Mouse (Mus musculus): ENCODE data around the gene Myh3. TPM values are rescaled to one million over a fixed set of nuclear protein-coding genes. Genes with fewer than 3 reads are reported as not detected.

The Myh3 gene
- polyA plus RNA-seq, 1 experiment from 2014 or later, result 0.06 TPM

DNA sequence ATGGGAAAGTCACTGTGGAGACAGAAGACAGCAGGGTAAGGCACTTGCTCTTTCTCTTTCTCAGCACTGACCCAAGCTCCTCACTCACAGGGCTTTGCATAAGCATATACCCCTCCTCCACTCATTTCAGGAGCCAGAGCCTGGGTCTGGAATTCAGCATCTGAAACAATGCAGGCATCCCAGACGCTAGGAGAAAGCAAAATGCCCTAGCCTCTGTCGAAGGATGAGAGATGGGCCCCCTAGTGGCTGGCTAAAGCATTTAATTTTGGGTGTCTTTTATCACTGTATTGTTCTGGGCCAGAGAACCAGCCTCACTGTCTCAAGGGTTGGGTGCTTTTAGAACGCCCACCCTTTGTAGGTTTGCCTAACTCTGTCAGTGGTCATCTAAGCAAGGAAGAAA lies 2.1 kb downstream of the Myh3 start:
- TF ChIP-seq EP300 (IDR thresholded peaks at IDR 0.05; ENCODE audit: low read depth) (no peak), CTCF (IDR thresholded peaks at IDR 0.05; ENCODE audit: low read depth) (peak; percentile 77)
- 4% methylated on average over 3 of the region's 3 CpGs for WGBS (ENCODE audit: insufficient replicate concordance)
- Histone ChIP-seq H3K4me2 (ENCODE audit: low read depth, low read length) (no peak overlapping the region), H3K36me3 (replicated peaks; ENCODE audit: insufficient read depth, low read length) (no peaks in the 10 kb centered on the region), H3K9me3 (ENCODE audit: low read length) (no peaks in the 10 kb centered on the region), H3K27ac (ENCODE audit: low read depth) (no peak overlapping the region), H3K27me3 (ENCODE audit: insufficient read depth, low read length) (peaks cover 15% of the 10 kb centered on the region), H3K9ac (replicated peaks) (no peak overlapping the region), H3K4me1 (ENCODE audit: insufficient read depth) (no peaks in the 10 kb centered on the region), H3K4me3 (ENCODE audit: low read depth, low read length) (no peak overlapping the region)
- peak; percentile 58 for DNase-seq
- ATAC-seq, result peak; percentile 44; the same call in 1 of the 2 replicates

DNA sequence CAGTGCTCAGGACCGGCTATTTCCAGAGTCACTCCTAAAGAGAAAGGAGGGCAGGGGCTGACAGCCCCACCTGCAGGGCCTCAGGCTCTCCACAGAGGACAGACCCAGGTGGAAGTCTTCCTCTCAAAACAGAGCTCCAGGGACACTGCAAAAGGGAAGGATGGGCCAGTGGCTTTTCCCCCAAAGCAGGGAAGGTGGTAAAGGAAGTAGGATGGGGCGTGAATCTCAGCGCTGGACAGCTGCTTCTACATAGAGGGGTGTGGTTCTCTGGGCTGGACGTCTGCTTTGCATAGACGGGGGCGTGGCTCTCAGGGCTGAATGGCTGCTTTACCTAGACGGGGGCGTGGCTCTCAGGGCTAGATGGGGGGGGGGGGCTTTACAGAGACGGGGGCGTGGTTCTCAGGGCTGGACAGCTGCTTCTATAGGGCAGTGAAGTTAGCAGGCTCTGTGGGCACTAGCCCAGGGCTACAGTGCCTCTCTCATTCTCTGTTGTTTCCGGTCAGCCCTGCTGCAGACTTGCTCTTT lies 3.1 kb downstream of the Myh3 start:
- TF ChIP-seq CTCF (IDR thresholded peaks at IDR 0.05; ENCODE audit: low read depth), result no peak
- H3K9ac ChIP-seq (replicated peaks), result no peak overlapping the region
- peak; percentile 67 for DNase-seq

DNA sequence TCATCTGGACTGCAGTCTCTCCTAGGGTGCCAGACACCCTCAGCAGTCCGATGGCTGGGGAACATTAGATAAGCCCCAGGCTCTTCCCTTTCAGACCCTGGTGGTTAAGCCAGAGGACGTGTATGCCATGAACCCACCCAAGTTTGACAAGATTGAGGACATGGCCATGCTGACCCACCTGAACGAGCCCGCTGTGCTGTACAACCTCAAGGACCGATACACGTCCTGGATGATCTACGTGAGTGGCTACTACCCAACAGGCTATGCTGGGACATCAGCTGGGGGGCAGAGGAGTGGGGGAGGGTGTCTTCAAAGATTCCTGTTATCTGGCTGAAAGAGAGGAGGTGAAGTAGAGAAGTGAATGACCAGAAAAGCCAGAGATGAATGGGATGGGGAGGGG lies 4.1 kb downstream of the Myh3 start:
- ATAC-seq, result no peak
- Histone ChIP-seq H3K4me2 (ENCODE audit: low read depth, low read length) (no peak overlapping the region), H3K27ac (ENCODE audit: low read depth) (no peak overlapping the region), H3K4me1 (ENCODE audit: insufficient read depth) (no peaks in the 10 kb centered on the region), H3K36me3 (replicated peaks; ENCODE audit: insufficient read depth, low read length) (no peaks in the 10 kb centered on the region), H3K27me3 (ENCODE audit: insufficient read depth, low read length) (peaks cover 17% of the 10 kb centered on the region), H3K4me3 (ENCODE audit: low read depth, low read length) (no peak overlapping the region), H3K9ac (replicated peaks) (no peak overlapping the region), H3K9me3 (ENCODE audit: low read length) (no peaks in the 10 kb centered on the region)
- 63% methylated on average over 7 of the region's 7 CpGs for WGBS (ENCODE audit: insufficient replicate concordance)
- DNase-seq, result no peak
- TF ChIP-seq EP300 (IDR thresholded peaks at IDR 0.05; ENCODE audit: low read depth) (no peak), CTCF (IDR thresholded peaks at IDR 0.05; ENCODE audit: low read depth) (no peak)

More for the DNA sequence above, 3.1 kb downstream of the Myh3 start:
- H3K27ac ChIP-seq (ENCODE audit: low read depth), result no peak overlapping the region
- peaks cover 17% of the 10 kb centered on the region for H3K27me3 ChIP-seq (ENCODE audit: insufficient read depth, low read length)
- ATAC-seq, result peak; percentile 86
- H3K4me3 ChIP-seq (ENCODE audit: low read depth, low read length), result no peak overlapping the region
- 5% methylated on average over 10 of the region's 11 CpGs for WGBS (ENCODE audit: insufficient replicate concordance)
- no peaks in the 10 kb centered on the region for H3K9me3 ChIP-seq (ENCODE audit: low read length)
- no peak overlapping the region for H3K4me2 ChIP-seq (ENCODE audit: low read depth, low read length)
- no peaks in the 10 kb centered on the region for H3K36me3 ChIP-seq (replicated peaks; ENCODE audit: insufficient read depth, low read length)
- H3K4me1 ChIP-seq (ENCODE audit: insufficient read depth), result no peaks in the 10 kb centered on the region

DNA sequence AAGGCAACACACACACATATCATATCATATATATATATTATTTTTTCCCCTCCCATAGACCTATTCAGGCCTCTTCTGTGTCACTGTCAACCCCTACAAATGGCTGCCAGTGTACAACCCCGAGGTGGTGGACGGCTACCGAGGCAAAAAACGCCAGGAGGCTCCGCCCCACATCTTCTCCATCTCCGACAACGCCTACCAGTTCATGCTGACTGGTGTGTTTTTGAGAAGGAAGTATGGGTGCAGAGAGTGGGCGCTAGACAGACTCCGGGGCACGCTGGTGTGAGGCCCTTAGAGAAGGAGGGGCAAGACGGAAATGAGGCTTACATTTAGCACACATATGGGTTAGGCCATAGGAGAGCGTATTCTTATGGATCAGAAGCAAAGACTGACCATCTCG lies 4.7 kb downstream of the Myh3 start:
- Histone ChIP-seq H3K4me3 (ENCODE audit: low read depth, low read length) (no peak overlapping the region), H3K36me3 (replicated peaks; ENCODE audit: insufficient read depth, low read length) (no peaks in the 10 kb centered on the region), H3K27ac (ENCODE audit: low read depth) (no peak overlapping the region), H3K27me3 (ENCODE audit: insufficient read depth, low read length) (peaks cover 17% of the 10 kb centered on the region), H3K9me3 (ENCODE audit: low read length) (no peaks in the 10 kb centered on the region), H3K4me1 (ENCODE audit: insufficient read depth) (no peaks in the 10 kb centered on the region), H3K9ac (replicated peaks) (no peak overlapping the region), H3K4me2 (ENCODE audit: low read depth, low read length) (no peak overlapping the region)
- DNase-seq (no peak), ATAC-seq (no peak)
- WGBS (ENCODE audit: insufficient replicate concordance), result 71% methylated on average over 13 of the region's 13 CpGs
- no peak for TF ChIP-seq EP300 (IDR thresholded peaks at IDR 0.05; ENCODE audit: low read depth)
- no peak for TF ChIP-seq CTCF (IDR thresholded peaks at IDR 0.05; ENCODE audit: low read depth)

DNA sequence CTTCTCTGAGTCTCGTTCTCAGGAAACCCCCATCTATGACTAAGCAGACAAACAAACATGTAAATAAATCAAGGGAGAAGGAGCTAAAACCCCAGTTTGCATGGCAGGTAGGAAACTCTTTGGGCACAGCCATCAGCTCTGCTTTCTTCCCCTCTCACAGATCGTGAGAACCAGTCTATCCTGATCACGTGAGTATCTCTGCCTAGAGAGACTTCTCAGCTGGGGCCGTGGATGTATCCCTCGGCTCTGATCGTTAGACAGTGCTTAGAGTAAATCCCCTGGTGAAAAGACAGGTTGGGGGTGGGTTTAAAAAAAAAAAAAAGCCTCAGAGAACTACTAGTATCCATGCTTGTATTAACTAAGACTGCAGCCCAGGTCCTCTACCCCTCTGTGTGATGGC lies 5.1 kb downstream of the Myh3 start:
- Histone ChIP-seq H3K9me3 (ENCODE audit: low read length) (no peaks in the 10 kb centered on the region), H3K27ac (ENCODE audit: low read depth) (no peak overlapping the region), H3K4me2 (ENCODE audit: low read depth, low read length) (no peak overlapping the region), H3K4me3 (ENCODE audit: low read depth, low read length) (no peak overlapping the region), H3K4me1 (ENCODE audit: insufficient read depth) (no peaks in the 10 kb centered on the region), H3K36me3 (replicated peaks; ENCODE audit: insufficient read depth, low read length) (no peaks in the 10 kb centered on the region), H3K9ac (replicated peaks) (no peak overlapping the region), H3K27me3 (ENCODE audit: insufficient read depth, low read length) (peaks cover 17% of the 10 kb centered on the region)
- no peak for TF ChIP-seq EP300 (IDR thresholded peaks at IDR 0.05; ENCODE audit: low read depth)
- no peak for TF ChIP-seq CTCF (IDR thresholded peaks at IDR 0.05; ENCODE audit: low read depth)
- DNase-seq (no peak), ATAC-seq (no peak)
- WGBS (ENCODE audit: insufficient replicate concordance), result 57% methylated on average over 6 of the region's 6 CpGs

DNA sequence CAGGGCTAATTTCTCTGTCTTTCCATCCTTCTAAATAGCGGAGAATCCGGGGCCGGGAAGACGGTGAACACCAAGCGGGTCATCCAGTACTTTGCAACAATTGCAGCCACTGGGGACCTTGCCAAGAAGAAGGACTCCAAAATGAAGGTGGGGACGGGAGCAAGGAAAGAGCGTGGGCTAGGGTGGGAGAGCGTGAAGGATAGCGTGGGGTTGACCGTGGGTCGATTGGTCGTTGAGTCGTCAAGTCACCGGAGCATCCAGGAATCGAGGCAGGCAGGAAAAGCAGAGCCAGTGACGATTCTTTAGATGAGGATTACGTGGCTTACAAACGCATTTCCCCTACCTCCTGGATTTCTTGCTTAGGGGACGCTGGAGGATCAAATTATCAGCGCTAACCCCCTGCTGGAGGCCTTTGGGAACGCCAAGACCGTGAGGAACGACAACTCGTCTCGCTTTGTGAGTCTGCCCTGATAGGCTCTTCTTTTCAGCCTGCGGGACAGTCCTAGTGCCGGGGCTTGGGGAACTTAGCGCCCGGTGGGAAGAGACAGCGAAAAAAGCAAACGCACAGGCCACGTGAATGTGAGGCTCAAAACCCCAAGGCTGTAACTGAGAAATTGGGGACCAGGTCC lies 5.7 kb downstream of the Myh3 start:
- DNase-seq (no peak), ATAC-seq (no peak)
- H3K9me3 ChIP-seq (ENCODE audit: low read length), result no peaks in the 10 kb centered on the region
- TF ChIP-seq CTCF (IDR thresholded peaks at IDR 0.05; ENCODE audit: low read depth), result no peak
- TF ChIP-seq EP300 (IDR thresholded peaks at IDR 0.05; ENCODE audit: low read depth), result no peak
- H3K27ac ChIP-seq (ENCODE audit: low read depth), result no peak overlapping the region
- WGBS (ENCODE audit: insufficient replicate concordance), result 40% methylated on average over 32 of the region's 32 CpGs
- no peaks in the 10 kb centered on the region for H3K36me3 ChIP-seq (replicated peaks; ENCODE audit: insufficient read depth, low read length)
- H3K9ac ChIP-seq (replicated peaks), result no peak overlapping the region
- H3K4me3 ChIP-seq (ENCODE audit: low read depth, low read length), result no peak overlapping the region
- no peaks in the 10 kb centered on the region for H3K4me1 ChIP-seq (ENCODE audit: insufficient read depth)
- H3K4me2 ChIP-seq (ENCODE audit: low read depth, low read length), result no peak overlapping the region
- H3K27me3 ChIP-seq (ENCODE audit: insufficient read depth, low read length), result peaks cover 17% of the 10 kb centered on the region
